Mouse (Mus musculus): ENCODE measurements at regions not wholly inside any gene's neighbourhood (a gene's known extent, or its start where the extent isn't known, plus 50 kb on each side); places are given as distances from the start of the nearest gene placed in this dataset.

DNA sequence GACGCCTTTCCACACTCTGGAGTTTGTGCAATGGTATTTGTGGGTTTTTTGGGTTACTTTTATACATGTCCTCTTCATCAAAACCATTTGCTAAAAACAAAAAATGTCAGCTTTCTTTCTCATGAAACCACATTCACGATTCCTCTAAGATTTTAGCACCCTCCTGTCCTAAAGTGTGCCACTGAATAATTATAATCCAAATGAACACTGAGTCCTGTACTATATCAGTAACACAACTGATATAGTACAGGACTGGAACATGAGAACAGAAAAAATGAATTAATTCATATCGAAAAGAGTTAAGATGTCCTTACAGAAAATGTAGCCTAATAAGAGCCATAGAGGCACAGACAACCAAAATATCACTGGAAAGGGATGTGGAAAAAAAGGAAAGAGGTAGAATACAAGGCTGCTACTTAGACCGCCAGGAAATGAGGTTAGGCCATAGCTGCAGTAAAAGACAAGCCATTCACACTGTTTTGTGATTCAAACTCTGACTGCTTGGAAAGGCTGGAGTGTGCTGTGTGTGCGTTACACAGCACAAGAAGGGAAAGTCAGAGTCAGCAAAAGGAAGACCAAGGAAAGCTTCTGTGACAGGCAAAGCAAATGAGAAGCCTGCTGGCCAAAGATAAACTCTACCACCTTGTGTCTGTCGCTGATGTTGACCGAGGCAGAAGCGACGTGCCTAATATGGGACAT is 329.3 kb upstream of the Gm11146 start:
- WGBS = 83% methylated on average over 9 of the region's 9 CpGs
- Histone ChIP-seq H3K4me1 (ENCODE audit: control insufficient read depth, insufficient read depth, low read length) (no peaks in the 10 kb centered on the region), H3K27ac (replicated peaks; ENCODE audit: low read depth, low read length) (no peak overlapping the region), H3K4me2 (ENCODE audit: low read length) (no peak overlapping the region), H3K27me3 (ENCODE audit: control insufficient read depth, insufficient read depth, low read length) (no peaks in the 10 kb centered on the region), H3K9me3 (ENCODE audit: control insufficient read depth, low read length) (no peaks in the 10 kb centered on the region), H3K4me3 (replicated peaks; ENCODE audit: low read depth, low read length) (no peak overlapping the region), H3K36me3 (ENCODE audit: control insufficient read depth, insufficient read depth, low read length) (no peaks in the 10 kb centered on the region), H3K9ac (replicated peaks; ENCODE audit: low read length) (no peak overlapping the region)
- no peak for ATAC-seq (ENCODE audit: low FRiP score, low TSS enrichment)
- peak; percentile 8 for DNase-seq

GRCm38 (mm10) chr16:77914160-77915070 is 312.5 kb upstream of the Gm11146 start:
- Histone ChIP-seq H3K9me3 (ENCODE audit: control insufficient read depth, low read length) (no peaks in the 10 kb centered on the region), H3K4me3 (replicated peaks; ENCODE audit: low read depth, low read length) (no peak overlapping the region), H3K27ac (replicated peaks; ENCODE audit: low read depth, low read length) (no peak overlapping the region), H3K9ac (replicated peaks; ENCODE audit: low read length) (no peak overlapping the region), H3K4me2 (ENCODE audit: low read length) (no peak overlapping the region), H3K27me3 (ENCODE audit: control insufficient read depth, insufficient read depth, low read length) (no peaks in the 10 kb centered on the region), H3K4me1 (ENCODE audit: control insufficient read depth, insufficient read depth, low read length) (no peaks in the 10 kb centered on the region), H3K36me3 (ENCODE audit: control insufficient read depth, insufficient read depth, low read length) (no peaks in the 10 kb centered on the region)
- ATAC-seq (ENCODE audit: low FRiP score, low TSS enrichment) = no peak
- 85% methylated on average over 6 of the region's 6 CpGs for WGBS
- DNase-seq = no peak

GRCm38 (mm10) chr16:77894247-77894646 is 292.4 kb upstream of the Gm11146 start:
- Histone ChIP-seq H3K9ac (replicated peaks; ENCODE audit: low read length) (no peak overlapping the region), H3K27ac (replicated peaks; ENCODE audit: low read depth, low read length) (peak overlapping the region; percentile 84), H3K4me2 (ENCODE audit: low read length) (no peak overlapping the region), H3K27me3 (ENCODE audit: control insufficient read depth, insufficient read depth, low read length) (no peaks in the 10 kb centered on the region), H3K4me1 (ENCODE audit: control insufficient read depth, insufficient read depth, low read length) (0 out of 2 replicates have a peak, but pooled peaks cover 7% of the 10 kb centered on the region), H3K9me3 (ENCODE audit: control insufficient read depth, low read length) (no peaks in the 10 kb centered on the region), H3K4me3 (replicated peaks; ENCODE audit: low read depth, low read length) (no peak overlapping the region), H3K36me3 (ENCODE audit: control insufficient read depth, insufficient read depth, low read length) (no peaks in the 10 kb centered on the region)
- peak; percentile 84 for DNase-seq
- WGBS = 17% methylated on average over 2 of the region's 2 CpGs
- peak; percentile 76; the same call in 1 of the 2 replicates for ATAC-seq (ENCODE audit: low FRiP score, low TSS enrichment)

GRCm38 (mm10) chr16:77893690-77894089 is 291.8 kb upstream of the Gm11146 start:
- peak; percentile 77; the same call in 1 of the 2 replicates for ATAC-seq (ENCODE audit: low FRiP score, low TSS enrichment)
- no peaks in the 10 kb centered on the region for H3K36me3 ChIP-seq (ENCODE audit: control insufficient read depth, insufficient read depth, low read length)
- 34% methylated on average over 2 of the region's 2 CpGs for WGBS
- no peaks in the 10 kb centered on the region for H3K9me3 ChIP-seq (ENCODE audit: control insufficient read depth, low read length)
- H3K9ac ChIP-seq (replicated peaks; ENCODE audit: low read length) = no peak overlapping the region
- peak; percentile 70 for DNase-seq
- no peaks in the 10 kb centered on the region for H3K27me3 ChIP-seq (ENCODE audit: control insufficient read depth, insufficient read depth, low read length)
- H3K4me2 ChIP-seq (ENCODE audit: low read length) = no peak overlapping the region
- H3K4me1 ChIP-seq (ENCODE audit: control insufficient read depth, insufficient read depth, low read length) = 0 out of 2 replicates have a peak, but pooled peaks cover 7% of the 10 kb centered on the region
- peak overlapping the region; percentile 84 for H3K27ac ChIP-seq (replicated peaks; ENCODE audit: low read depth, low read length)
- no peak overlapping the region for H3K4me3 ChIP-seq (replicated peaks; ENCODE audit: low read depth, low read length)

- no peak overlapping the region for H3K4me2 ChIP-seq (ENCODE audit: low read length)
- H3K27me3 ChIP-seq (ENCODE audit: control insufficient read depth, insufficient read depth, low read length) = no peaks in the 10 kb centered on the region
- H3K36me3 ChIP-seq (ENCODE audit: control insufficient read depth, insufficient read depth, low read length) = no peaks in the 10 kb centered on the region
- no peak for ATAC-seq (ENCODE audit: low FRiP score, low TSS enrichment)
- no peak for DNase-seq
- WGBS = 87% methylated on average over 2 of the region's 2 CpGs
- 0 out of 2 replicates have a peak, but pooled peaks cover 7% of the 10 kb centered on the region for H3K4me1 ChIP-seq (ENCODE audit: control insufficient read depth, insufficient read depth, low read length)
- H3K9ac ChIP-seq (replicated peaks; ENCODE audit: low read length) = no peak overlapping the region
- H3K4me3 ChIP-seq (replicated peaks; ENCODE audit: low read depth, low read length) = no peak overlapping the region
- no peak overlapping the region for H3K27ac ChIP-seq (replicated peaks; ENCODE audit: low read depth, low read length)
- no peaks in the 10 kb centered on the region for H3K9me3 ChIP-seq (ENCODE audit: control insufficient read depth, low read length)
These were observed 290.8 kb upstream of the Gm11146 start for GRCm38 (mm10) chr16:77892731-77893130.

DNA sequence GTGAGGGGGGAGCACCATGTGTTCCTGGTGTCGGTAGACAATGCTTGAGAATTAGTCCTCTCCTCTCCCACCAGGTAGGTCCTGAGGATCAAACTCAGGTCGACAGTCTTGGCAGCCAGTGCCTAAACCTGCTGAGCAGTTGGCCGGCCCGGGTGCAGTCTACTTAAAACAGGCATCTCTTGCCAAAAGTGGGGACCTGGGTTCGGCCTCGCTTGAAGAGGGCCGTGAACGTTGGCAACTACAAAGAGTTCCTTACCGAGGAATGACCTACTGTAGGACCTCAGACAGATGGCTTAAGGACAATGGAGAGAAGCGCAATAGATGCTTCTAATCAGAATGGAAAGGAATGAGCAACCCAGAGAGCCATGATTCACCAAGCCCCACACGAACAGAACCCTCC is 287.5 kb upstream of the Gm11146 start:
- ATAC-seq (ENCODE audit: low FRiP score, low TSS enrichment) = no peak
- no peaks in the 10 kb centered on the region for H3K9me3 ChIP-seq (ENCODE audit: control insufficient read depth, low read length)
- H3K27ac ChIP-seq (replicated peaks; ENCODE audit: low read depth, low read length) = no peak overlapping the region
- WGBS = 89% methylated on average over 11 of the region's 11 CpGs
- 0 out of 2 replicates have a peak, but pooled peaks cover 7% of the 10 kb centered on the region for H3K4me1 ChIP-seq (ENCODE audit: control insufficient read depth, insufficient read depth, low read length)
- H3K4me2 ChIP-seq (ENCODE audit: low read length) = no peak overlapping the region
- no peak overlapping the region for H3K9ac ChIP-seq (replicated peaks; ENCODE audit: low read length)
- no peak overlapping the region for H3K4me3 ChIP-seq (replicated peaks; ENCODE audit: low read depth, low read length)
- no peaks in the 10 kb centered on the region for H3K27me3 ChIP-seq (ENCODE audit: control insufficient read depth, insufficient read depth, low read length)
- H3K36me3 ChIP-seq (ENCODE audit: control insufficient read depth, insufficient read depth, low read length) = no peaks in the 10 kb centered on the region
- DNase-seq = no peak

DNA sequence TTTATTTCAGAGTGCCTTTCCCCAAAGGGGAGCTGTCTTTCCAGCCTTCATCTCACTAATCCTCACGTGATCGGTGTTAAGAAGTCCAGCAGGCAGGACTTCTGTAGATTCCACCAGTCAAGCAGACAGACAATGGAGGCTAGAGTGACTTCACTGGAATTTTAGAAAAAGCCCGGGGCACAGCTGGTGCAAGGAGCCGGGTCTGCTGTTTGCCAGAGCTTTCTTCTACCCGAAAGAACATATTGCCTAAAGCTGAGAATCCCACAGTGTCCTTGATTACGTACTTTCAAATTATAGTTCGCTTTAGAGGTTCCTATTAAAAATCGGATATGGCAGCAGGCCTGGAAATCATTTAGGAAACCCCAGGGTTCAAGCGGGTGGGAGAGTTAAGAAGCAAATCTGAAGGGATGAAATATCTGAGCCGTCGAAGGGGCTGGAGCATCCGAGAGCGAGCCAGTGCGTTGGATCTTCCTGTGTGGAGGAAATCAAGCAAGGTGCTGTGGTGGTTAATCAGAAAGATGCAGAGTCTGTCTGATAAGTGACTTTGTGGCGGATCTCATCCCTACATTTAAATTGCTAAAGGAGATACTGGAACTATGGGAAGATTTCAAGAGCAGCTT is 283.3 kb upstream of the Gm11146 start:
- 12% methylated on average over 15 of the region's 15 CpGs for WGBS
- 0 out of 2 replicates have a peak overlapping the region, but pooled peaks have one; percentile 20 for H3K9ac ChIP-seq (replicated peaks; ENCODE audit: low read length)
- H3K27ac ChIP-seq (replicated peaks; ENCODE audit: low read depth, low read length) = peak overlapping the region; percentile 85
- ATAC-seq (ENCODE audit: low FRiP score, low TSS enrichment) (peak; percentile 89), DNase-seq (peak; percentile 82)
- H3K27me3 ChIP-seq (ENCODE audit: control insufficient read depth, insufficient read depth, low read length) = no peaks in the 10 kb centered on the region
- H3K9me3 ChIP-seq (ENCODE audit: control insufficient read depth, low read length) = no peaks in the 10 kb centered on the region
- H3K4me1 ChIP-seq (ENCODE audit: control insufficient read depth, insufficient read depth, low read length) = no peaks in the 10 kb centered on the region
- H3K4me2 ChIP-seq (ENCODE audit: low read length) = peak overlapping the region; percentile 39
- H3K36me3 ChIP-seq (ENCODE audit: control insufficient read depth, insufficient read depth, low read length) = no peaks in the 10 kb centered on the region
- H3K4me3 ChIP-seq (replicated peaks; ENCODE audit: low read depth, low read length) = no peak overlapping the region

GRCm38 (mm10) chr16:77884495-77884894 is 282.6 kb upstream of the Gm11146 start:
- no peak overlapping the region for H3K9ac ChIP-seq (replicated peaks; ENCODE audit: low read length)
- 60% methylated on average over 9 of the region's 9 CpGs for WGBS
- H3K4me1 ChIP-seq (ENCODE audit: control insufficient read depth, insufficient read depth, low read length) = no peaks in the 10 kb centered on the region
- H3K4me3 ChIP-seq (replicated peaks; ENCODE audit: low read depth, low read length) = no peak overlapping the region
- no peaks in the 10 kb centered on the region for H3K27me3 ChIP-seq (ENCODE audit: control insufficient read depth, insufficient read depth, low read length)
- DNase-seq (peak; percentile 59), ATAC-seq (ENCODE audit: low FRiP score, low TSS enrichment) (peak; percentile 19; the same call in 1 of the 2 replicates)
- H3K36me3 ChIP-seq (ENCODE audit: control insufficient read depth, insufficient read depth, low read length) = no peaks in the 10 kb centered on the region
- H3K9me3 ChIP-seq (ENCODE audit: control insufficient read depth, low read length) = no peaks in the 10 kb centered on the region
- H3K4me2 ChIP-seq (ENCODE audit: low read length) = no peak overlapping the region
- peak overlapping the region; percentile 32; the same call in 1 of the 2 replicates for H3K27ac ChIP-seq (replicated peaks; ENCODE audit: low read depth, low read length)
